Mouse (Mus musculus) adrenal gland, adult 2 months (tissue): ENCODE results near the gene Aff3. TPM values are rescaled to one million over a fixed set of nuclear protein-coding genes. Genes with fewer than 3 reads are reported as not detected.

Experiments
- DNase-seq: peaks from one replicate; pipeline ENCODE4 v3.0.0; 2021
- long read RNA-seq: library from polyadenylated mRNA; stranded (forward); transcript quantifications from one replicate; pipeline ENCODE4 v2.0.0, GENCODE M21; 2021
- polyA plus RNA-seq: library from polyadenylated mRNA; depleted of rRNA; stranded (reverse); fragments of >200 nt; gene quantifications from 2 replicates; pipeline ENCODE4 v1.2.3, GENCODE M21; 2012; rRNA removed
- total RNA-seq, 2 experiments: library from RNA; stranded (reverse); gene quantifications; 2 replicates each; pipeline ENCODE4 v1.2.3; 2021

The Aff3 gene
- total RNA-seq: 1 to 10 TPM; 3.0 to 3.5 TPM
- polyA plus RNA-seq: 2.9 TPM in 2 replicates
- long read RNA-seq: 0 reads

DNA sequence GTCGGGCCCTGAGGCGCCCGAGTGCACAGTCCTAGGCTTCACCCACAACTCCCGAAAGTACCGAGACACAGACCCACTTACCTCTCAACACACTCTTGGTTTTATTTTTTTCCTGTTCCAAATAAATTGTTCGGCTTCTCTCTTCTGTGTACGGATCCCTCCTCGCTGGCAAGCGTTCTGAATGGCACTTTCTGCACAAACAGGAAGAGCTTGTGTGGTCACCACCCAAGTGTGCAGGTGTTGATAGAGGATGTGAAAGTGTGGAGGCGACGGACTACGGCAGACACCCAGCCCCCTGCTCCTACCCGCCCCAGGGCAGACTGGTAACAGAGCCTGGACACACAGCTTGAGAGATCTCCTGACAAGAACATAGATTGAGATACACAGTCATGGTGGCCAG is at the start of gene Aff3:
Gene Aff3, minus strand, starts transcription at position 179 of the 400 bp plus-strand sequence.
- no peak for DNase-seq

GRCm38 (mm10) chr1:38700646-38701045 is 35.9 kb upstream of the Aff3 start:
- DNase-seq: no peak

- no peak for DNase-seq
These were observed 34.5 kb upstream of the Aff3 start for GRCm38 (mm10) chr1:38699244-38699643.

GRCm38 (mm10) chr1:38695812-38696681 is 31.3 kb upstream of the Aff3 start:
- DNase-seq: peak; percentile 16

GRCm38 (mm10) chr1:38695089-38695811 is 30.5 kb upstream of the Aff3 start:
- no peak for DNase-seq

GRCm38 (mm10) chr1:38694142-38694541 is 29.4 kb upstream of the Aff3 start:
- no peak for DNase-seq

GRCm38 (mm10) chr1:38690471-38690870 is 25.7 kb upstream of the Aff3 start:
- no peak for DNase-seq

- DNase-seq: no peak
These were observed 23.5 kb upstream of the Aff3 start for GRCm38 (mm10) chr1:38688216-38688615.

DNA sequence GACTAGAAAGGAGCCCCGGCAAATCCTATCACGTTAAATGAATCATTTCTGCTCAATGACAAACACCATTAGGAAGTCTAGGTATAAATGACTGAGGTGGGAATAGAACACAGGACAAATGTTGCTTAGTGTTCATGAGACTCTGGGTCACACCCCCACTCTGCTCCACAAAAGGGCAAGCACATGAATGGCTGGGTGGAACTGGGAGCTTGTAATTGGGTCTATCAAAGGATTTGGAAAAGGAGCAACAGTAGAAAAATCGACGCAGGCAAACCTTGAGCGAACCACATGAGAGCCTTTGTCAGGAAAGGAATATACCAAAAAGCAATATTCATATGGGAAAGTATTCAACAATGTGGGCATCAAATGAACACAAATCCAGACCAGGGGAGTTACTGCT is 21.0 kb upstream of the Aff3 start:
- DNase-seq: no peak

GRCm38 (mm10) chr1:38683158-38683721 is 18.5 kb upstream of the Aff3 start:
- DNase-seq: no peak

DNA sequence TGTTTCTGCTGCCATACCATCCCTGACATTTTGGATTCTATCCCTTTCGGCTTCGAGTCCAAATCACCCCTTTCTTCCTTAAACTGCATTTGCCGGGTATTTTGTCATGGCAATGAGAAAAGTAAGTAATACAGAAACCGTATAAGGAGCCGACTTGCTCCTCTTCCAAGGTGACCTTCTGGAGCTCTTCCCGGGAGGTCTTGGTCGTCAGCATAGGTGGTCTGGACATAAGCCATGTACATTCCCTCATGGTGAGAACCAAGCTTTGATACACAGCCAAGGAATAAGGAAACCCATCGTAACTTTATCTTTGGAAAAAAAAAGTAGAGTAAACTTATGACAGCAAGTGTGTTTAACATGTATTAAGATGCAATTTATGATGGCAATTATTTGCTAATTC is 15.1 kb upstream of the Aff3 start:
- DNase-seq: no peak

GRCm38 (mm10) chr1:38671756-38672155 is 7.0 kb upstream of the Aff3 start:
- DNase-seq: no peak

DNA sequence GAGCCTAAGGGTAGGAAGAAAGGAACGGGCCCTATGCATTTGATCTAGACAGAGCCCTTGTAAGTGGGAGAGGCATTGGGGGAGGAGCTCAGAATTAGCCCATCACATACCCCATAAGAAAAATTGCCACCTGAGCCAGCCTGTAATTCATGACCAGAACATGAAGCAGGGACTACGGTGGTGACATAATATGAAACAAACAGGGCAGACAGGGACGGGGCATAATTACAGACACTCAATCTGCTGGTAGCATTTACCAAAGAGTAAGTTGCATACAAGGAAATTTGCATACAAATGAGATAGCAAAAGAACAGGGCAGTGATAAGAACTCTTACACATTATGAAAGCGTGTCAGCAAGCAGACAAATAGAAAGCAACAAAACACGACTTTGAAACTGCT is 6.3 kb upstream of the Aff3 start:
- no peak for DNase-seq

DNA sequence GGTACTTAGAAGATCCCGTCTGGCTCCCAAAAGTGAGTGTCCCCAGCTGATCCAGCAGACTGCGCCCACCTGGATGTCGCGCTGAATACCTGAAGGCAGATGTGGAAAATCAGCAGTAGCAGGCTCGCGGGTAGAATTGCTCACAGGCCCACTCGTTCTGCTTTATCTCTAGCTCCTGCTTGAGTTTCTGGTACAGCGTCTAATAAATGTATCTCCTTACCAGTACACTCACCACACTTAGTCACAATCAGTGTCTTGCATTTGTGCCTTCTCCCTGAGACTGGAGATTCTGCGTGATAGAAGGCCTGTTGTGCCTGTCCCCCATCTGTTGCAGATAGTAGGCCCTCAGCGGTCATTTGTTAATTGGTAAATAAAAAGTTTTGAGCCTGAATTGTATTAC is 3.6 kb upstream of the Aff3 start:
- no peak for DNase-seq

GRCm38 (mm10) chr1:38667892-38668291 is 3.1 kb upstream of the Aff3 start:
- DNase-seq: no peak

DNA sequence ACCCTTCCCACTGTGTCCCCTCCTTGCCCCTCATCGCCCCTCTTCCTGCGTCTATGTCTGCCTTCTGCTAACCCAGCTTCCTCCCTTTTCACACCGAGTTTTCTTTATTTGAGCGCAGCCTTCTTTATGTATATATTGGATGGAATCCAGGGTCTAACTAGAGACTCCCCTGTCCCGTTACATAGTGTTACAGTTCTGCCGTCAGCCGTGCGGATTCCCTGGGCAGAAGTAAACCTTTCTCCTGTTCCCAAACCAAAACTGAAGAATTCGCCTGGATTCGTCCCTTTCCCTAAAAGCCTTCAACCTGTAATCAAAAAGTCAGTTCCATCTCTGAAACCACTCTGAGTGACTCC is 2.0 kb upstream of the Aff3 start:
- no peak for DNase-seq

GRCm38 (mm10) chr1:38666111-38666765 is 1.5 kb upstream of the Aff3 start:
- DNase-seq: no peak

DNA sequence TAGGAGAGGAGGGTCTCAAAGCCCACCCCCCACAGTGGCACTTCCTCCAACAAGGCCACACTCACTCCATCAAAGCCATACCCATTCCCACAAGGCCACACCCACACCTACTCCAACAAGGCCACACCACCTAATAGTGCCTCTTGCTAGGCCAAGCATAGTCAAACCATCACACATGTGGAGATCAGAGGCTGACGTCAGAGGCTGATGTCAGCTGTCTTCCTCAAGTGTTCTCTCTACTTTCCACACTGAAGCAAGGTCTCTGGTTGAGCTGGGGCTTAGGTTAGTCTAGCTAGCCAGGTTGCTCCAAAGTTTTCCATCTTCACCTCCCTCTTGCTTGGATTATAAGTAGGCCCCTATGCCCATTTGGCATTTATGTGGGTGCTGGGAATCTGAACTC is 856 bp upstream of the Aff3 start:
- no peak for DNase-seq

- DNase-seq: no peak
These were observed 494 bp downstream of the Aff3 start for GRCm38 (mm10) chr1:38664261-38664660.

DNA sequence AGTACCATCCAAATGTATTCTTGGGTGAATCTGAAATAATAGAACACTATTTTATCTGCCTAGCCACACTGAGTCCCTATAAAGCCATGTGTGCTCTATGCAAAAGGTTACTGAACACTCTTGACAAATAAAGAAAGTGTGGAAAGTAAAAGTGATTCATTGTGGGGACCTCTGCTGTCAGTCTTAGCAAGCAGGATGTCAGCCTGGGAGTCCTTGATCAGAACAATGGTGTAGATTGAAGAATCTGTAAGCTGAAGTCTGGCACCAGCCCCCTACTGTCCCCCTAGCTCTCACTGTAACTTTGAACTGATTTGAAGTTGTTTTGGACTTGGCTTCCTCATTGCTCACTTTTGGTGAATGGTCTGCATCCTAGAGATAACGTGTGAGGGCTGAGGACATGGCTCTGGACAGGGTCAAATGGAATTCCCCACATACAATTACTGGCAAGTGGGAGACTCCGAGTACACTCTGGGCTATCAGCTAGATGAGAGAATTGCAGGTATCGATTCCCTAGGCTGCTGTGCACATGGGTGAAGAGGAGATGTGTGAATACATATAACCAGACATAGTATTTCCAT is 2.0 kb downstream of the Aff3 start:
- no peak for DNase-seq

DNA sequence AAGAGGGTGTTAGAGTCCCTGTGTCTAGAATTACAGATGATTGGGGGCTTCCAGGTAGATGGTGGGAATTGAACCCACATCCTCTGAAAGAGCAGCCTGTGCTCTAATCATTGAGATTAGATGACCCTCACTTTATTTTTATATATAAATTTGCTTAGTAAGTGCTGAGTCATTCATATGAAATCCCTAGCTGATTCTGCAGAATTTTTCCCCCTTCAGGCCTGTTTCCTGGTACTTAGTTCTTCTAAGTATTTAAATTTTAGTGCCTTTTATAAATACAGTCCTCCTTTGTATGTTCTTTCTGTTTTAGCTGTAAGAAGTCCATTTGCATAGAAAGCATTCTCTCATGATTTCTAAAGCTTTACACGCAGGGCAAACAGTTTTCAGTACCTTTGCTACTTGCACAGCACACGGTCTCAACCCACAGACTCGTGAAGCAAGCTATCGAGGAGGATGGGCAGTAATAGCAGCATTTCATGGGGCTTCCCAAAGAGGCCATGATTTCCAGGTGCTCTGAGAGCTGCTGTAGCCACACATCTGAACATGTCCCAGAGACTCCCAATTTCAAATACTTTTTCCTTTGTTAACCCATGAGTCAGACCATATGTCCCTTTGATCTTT is 5.7 kb downstream of the Aff3 start:
- no peak for DNase-seq

- no peak for DNase-seq
These were observed 6.4 kb downstream of the Aff3 start for GRCm38 (mm10) chr1:38658376-38658775.
